Mouse (Mus musculus) ovary, postnatal 36 days (tissue): Measurements from ENCODE around the gene Dgka.
"Not testable (repeated sequence)": the region's sequence is repeated elsewhere in the genome, so short reads cannot be mapped to it uniquely, and the experiment has no call there.

ENCODE experiments used
- DNase-seq: peaks from one replicate; pipeline ENCODE4 v3.0.0; 2022; ENCODE audit warnings: low spot score, mixed read lengths

Gene Dgka

DNA sequence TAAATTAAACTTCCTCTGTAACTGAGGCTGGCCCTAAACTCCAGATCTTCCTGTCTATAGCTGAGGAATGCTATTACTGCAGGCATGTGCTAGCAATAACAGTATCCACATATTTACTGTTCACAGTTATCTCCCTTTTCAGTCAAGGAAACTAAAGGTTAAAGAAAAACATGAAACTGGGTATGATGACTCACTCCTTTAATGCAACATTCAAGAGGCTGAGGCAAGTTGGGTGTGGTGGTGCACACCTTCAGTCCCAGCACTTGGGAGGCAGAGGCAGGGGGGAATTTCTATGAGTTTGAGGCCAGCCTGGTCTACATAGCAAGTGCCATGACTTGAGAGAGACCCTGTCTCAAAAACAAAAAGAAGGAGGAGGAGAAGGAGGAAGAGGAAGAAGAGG, 12.7 kb downstream of the Dgka start:
- DNase-seq = no peak

DNA sequence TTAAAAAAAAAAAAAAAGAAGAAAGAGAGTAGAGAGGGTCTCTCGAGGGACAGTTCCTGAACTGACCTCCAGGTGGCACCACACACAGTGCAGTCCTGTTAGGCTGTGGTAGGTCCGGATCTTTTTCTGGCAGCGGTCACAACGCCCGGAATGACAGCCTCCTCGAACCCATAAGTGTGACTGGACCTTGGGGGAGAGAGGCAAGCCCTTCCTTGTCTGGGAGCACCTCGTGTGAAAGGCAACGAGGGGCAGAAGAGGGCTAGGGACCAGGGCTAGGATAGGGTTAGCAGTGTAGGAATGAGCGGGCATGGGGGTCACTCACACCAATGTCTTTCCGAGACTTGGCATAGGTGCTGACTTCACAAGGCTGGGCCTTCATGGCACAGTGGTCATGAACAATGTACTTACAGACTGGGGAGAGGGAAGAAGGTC, 13.6 kb downstream of the Dgka start:
- peak; percentile 71 for DNase-seq

GRCm38 (mm10) chr10:128728059-128728458, 16.6 kb downstream of the Dgka start:
- no peak for DNase-seq

GRCm38 (mm10) chr10:128725466-128725865, 19.2 kb downstream of the Dgka start:
- not testable (repeated sequence) for DNase-seq

GRCm38 (mm10) chr10:128715559-128716537, 28.8 kb downstream of the Dgka start:
- no peak for DNase-seq

DNA sequence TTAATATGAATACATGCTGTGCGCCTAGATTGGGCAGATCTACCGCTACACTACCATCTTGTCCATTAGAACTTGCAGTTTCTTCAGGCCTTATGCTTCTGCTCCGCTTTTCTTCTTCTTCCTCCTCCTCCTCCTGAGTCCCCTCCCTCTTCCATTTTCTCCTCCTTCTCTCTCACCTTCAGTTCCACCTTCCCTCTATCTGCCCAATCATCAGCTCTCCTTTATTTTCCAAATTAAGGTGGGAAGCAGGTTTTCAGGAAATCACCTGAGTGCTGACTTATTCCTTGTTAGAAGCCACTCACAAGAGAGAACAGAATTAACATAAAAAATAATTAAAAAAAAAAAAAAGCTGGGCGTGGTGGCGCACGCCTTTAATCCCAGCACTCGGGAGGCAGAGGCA, 33.3 kb downstream of the Dgka start:
- DNase-seq = not testable (repeated sequence)

DNA sequence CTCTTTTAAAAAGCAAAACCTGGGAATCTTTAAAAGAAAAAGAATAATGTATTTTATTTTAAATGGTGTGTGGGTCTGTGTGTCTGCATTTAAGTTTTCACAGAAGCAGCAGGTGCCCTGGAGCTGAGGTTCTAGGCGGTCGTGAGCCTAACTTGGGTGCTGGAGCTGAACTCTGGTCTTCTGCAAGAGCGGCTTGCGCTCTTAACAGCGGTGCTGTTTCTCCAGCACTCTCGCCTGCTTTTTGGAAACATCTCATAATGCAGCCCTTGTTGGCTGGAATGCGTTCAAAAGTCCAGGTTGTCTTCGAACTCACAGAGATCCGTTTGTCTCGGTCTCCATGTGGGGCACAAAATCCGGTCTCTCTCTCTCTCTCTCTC, 39.4 kb downstream of the Dgka start:
- peak; percentile 19 for DNase-seq

DNA sequence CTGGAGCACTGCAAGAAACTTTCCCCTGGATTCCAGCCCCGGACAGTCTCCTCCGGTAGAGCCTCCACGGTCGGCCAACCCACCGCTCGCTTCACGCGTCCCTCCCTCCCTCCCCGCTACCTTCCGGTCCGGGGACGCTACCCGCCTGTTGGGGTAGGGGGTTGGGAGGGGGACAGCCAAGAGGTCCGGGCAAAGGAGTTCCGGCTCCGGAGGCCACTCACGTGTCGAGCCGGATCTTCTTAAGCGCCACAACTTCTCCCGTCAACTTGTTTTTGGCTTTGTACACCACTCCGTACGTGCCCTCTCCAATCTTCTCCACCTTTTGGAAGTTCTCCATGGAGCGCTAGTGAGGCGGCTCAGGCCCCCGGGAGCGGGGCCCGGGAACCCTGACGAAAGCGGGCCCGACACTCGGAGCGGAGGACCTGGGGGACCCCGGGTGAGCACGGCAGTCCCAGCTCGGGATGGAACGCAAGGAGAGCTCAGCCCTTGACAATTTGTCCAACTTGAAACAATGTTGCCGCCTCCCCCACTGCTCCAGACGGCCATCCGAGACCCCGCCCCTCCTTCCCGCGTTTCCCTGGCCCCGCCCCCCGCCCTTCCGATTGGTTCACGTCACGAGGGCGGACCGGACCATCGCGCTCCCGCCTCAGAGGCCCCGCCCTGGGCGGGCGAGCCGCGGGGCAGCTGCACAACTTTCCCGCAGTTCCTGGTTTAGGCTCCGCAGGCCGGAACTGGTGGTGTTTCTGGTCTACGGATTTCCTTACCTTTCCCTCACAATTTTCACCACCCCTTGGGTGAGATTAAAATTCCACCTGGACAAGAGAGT, 40.0 kb downstream of the Dgka start, which contains the start of gene Cdk2:
Gene Cdk2 (minus strand): TSS at position 541 of the 826 bp plus-strand sequence.
- peak; percentile 94 for DNase-seq

GRCm38 (mm10) chr10:128703895-128704294, 40.8 kb downstream of the Dgka start, which contains the start of gene Pmel:
TSS of gene Pmel (plus strand) at chr10:128704195.
- DNase-seq = no peak

DNA sequence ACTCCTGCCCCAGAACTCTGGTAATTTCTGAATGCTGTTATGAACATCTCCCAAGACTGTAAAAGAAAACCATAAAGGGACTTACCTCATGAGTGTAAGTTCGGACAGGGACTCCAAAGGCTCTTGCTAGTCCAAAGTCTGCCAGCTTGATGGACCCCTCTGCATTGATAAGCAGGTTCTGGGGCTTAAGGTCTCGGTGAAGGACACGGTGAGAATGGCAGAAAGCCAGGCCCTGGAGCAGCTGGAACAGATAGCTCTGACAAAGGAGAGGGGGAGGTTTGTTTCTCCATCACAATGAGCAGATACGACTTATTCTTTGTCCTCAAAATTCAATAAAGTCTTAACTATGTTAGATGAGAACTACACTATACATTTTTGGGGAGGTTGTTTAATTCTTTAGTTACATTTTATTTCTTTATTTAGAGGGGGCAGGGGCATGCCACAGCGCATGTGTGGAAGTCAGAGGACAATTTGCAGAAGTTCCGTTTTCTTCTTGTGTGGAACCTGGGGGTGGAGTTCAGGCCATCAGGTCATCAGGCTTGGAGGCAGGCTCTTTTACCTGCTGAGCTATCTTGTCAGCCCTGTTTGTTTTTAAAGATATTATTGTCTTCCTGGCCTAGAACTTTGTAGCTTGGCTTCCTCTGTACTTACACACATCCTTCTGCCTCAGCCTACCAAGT, 42.2 kb downstream of the Dgka start:
- peak; percentile 38 for DNase-seq

GRCm38 (mm10) chr10:128700712-128701111, 43.9 kb downstream of the Dgka start:
- DNase-seq = no peak

GRCm38 (mm10) chr10:128699611-128700010, 45.0 kb downstream of the Dgka start:
- DNase-seq = no peak

DNA sequence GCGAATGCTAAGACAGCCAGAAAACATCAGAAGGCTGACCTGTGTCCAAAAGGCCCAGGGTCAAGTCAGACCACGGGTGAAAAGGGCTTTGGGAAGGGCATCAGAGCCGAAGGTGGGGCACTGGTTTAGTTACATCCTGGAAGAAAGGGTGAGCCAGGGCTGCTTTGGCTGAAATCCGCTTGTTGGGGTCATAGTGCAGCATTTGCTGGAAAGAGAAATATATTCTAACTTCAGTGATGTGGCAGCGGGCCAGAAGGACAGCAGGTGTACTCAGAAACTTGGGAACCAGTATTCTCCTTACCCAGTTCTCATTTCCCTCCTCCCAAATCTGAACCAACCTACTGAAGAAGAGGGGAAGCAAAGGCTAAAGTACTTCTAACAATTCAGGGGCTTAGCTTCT, 45.6 kb downstream of the Dgka start:
- DNase-seq = no peak

DNA sequence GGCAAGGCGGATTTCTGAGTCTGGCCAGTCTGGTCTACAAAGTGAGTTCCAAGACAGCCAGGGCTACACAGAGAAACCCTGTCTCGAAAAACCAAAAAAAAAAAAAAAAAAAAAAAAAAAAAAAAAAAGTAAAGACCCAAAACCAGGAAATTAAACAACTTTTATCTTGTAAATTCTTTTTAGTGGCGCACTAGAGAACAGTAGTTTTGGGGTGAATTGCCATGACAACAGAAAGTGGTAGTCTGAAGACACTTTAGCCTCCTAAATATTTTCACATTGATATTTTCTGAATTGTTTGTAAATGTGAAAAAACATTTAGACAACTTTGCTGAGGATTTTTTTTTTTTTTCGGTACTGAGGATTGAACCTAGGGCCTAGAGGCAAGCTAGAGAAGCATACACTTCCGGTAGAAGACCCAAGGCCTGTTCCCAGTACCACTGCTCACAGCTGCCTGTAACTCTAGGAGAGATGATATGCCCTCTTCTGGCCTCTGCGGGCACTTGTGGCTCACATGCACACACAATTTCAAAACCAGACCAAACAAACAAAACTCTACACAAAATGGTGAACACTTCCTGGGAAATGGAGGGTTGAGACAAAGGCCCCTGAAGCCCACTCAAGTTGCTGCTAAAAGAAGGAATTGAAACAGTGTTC, 47.5 kb downstream of the Dgka start:
- no peak for DNase-seq

DNA sequence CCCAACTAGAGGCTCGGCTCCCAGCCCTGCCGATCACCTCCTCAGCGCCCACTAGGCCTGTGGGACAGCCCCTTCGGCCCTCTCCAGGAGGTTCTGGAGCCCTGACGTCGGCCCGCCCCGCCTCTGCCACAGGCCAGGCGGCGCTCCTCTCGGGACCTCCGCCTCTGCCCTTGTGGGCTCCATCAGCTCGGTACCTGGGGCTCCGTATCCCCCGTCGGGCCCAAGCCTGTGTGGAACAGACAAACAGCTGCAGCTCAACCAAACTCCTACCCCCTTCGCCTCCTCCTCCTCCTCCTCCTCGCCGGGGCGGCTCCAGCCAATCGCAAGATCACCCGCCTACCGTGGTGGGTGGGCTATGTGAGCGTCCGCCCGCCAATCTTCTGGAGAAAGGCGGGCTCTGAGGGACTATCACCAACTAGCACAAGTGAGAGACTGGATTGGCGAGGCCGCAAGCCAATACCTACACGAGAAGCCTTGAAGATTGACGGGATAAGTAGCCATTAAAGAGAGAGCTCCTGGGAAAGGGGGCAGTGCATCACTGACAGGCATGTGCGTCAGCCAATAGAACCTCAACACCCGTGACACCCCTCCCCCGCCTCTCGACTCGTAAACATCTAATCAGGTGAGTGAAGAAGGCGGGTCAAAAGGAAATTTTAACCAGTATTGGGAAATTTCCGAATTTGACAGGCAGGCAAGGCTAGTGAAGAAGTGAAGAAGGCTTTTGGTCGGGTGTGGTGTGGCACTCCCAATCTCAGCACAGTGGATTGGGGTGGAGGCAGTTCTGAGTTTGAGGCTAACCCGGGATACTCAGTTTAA, 48.5 kb downstream of the Dgka start, which contains the start of gene Rab5b:
Gene Rab5b (minus strand): TSS at position 273 of the 816 bp plus-strand sequence.
- peak; percentile 96 for DNase-seq

GRCm38 (mm10) chr10:128695411-128695991, 49.2 kb downstream of the Dgka start:
- DNase-seq = no peak

DNA sequence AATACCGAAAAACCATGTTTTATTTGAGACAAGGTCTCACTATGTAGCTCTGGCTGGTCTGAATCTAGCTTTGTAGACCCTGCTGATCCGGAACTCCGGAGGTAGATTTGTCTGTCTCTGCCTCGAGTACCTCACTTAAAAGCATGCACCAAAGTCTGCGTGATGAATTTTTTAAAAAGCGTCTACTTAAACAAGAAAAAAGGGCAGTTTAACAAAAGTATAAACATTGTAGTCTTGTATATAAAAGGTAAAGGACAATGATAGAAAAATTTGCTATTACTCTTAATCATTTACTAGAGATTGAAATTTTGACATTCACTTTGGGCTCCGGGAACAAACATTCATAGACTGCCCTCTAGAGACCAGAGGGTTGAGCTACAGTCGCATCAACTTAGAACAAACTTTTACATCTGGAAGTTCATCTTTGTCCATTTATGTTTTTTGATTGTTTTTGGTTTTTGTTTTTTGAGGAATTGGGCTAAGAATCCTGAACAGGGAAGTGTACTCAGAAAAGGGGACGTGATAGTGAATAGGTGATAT, 70.1 kb downstream of the Dgka start:
- DNase-seq = no peak

DNA sequence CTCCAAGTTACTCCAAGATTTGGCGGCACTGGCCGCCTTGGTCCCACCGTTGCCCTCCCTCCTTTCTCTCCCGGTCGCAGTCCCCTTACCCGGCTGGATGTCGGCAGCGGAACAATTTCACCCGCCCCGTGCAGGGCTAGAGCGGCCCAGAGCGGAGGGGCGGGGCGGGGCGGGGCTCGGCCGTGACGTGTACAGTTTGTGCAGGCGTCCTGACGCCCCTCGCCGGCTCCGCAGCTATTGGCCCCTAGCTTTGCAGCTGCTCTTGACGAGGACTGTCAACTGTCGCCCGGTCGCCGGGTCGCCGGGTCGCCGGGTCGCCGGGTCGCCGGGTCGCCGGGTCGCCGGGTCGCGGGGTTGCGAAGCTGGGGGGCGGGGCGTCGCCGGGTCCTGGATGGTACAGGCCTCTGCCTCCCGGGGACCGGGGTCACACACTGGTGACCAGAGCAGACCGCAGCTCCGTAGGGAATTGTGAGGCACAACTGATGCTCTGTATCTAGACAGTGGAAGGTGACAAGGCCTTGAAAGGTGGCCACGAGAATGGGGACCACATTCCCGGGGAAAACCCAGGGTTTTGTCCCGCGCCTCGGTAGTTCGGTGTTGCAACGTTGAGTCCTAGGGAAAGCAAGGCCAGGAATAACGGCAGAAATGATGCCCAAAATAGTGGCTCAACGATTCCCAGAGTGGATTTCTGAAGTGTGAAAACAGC, 70.7 kb downstream of the Dgka start, which contains the start of gene Suox:
Gene Suox (minus strand): TSS at position 311 of the 706 bp plus-strand sequence.
- peak; percentile 82 for DNase-seq

GRCm38 (mm10) chr10:128671148-128671547, 73.5 kb downstream of the Dgka start:
- no peak for DNase-seq
